Mouse (Mus musculus): ENCODE measurements at regions not wholly inside any gene's neighbourhood (a gene's known extent, or its start where the extent isn't known, plus 50 kb on each side); places are given as distances from the start of the nearest gene placed in this dataset.

DNA sequence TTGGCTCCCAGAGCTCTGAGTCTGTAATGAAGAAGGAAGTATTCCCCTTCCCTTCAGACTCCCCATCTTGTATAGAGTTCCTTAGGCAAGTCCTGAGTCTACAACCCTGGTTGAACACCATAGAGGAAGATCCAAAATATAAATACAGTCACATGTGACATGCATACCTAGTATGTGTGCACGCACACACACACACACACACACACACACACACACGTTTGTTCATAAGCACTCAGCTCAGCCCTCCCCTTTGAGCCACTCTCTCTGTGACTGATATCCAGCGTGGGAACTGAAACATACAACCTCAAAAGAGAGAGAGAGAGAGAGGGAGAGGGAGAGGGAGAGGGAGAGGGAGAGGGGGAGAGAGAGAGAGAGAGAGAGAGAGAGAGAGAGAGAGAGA lies 110.8 kb upstream of the Ppp1r26 start:
- TF ChIP-seq JUND (conservative IDR thresholded peaks at IDR 0.05; ENCODE audit: low read depth, low read length) (no peak), ZKSCAN1 (IDR thresholded peaks at IDR 0.05; ENCODE audit: borderline replicate concordance, low read depth, low read length) (no peak), IRF4 (IDR thresholded peaks at IDR 0.05; ENCODE audit: low read depth, low read length) (no peak), CTCF (conservative IDR thresholded peaks at IDR 0.05 in 1 of 2, IDR thresholded peaks at IDR 0.05 in 1 of 2; ENCODE audit: low read depth in 2 of 2, low read length in 2 of 2) (no peak), E2F4 (IDR thresholded peaks at IDR 0.05; ENCODE audit: insufficient replicate concordance, low read depth, low read length) (no peak), ZNF384 (IDR thresholded peaks at IDR 0.05; ENCODE audit: low read depth, low read length) (no peak), POLR2A (IDR thresholded peaks at IDR 0.05; ENCODE audit: low read depth, low read length) (no peak), ETS1 (conservative IDR thresholded peaks at IDR 0.05; ENCODE audit: low read depth, low read length) (no peak)
